Mouse (Mus musculus) liver, embryonic 18 days (tissue): ENCODE data around the gene Fbxl8. TPM values are rescaled to one million over a fixed set of nuclear protein-coding genes. Genes with fewer than 3 reads are reported as not detected.

Source experiments
- polyA plus RNA-seq: library from polyadenylated mRNA; depleted of rRNA; stranded (reverse); fragments of >200 nt; gene quantifications from 2 replicates; pipeline ENCODE4 v1.2.3, GENCODE M21; 2012; rRNA removed

Gene Fbxl8
- polyA plus RNA-seq = 1.6 and 1.8 TPM in 2 replicates

GRCm38 (mm10) chr8:105264024-105264982 lies at the start of gene Fbxl8, which contains the start of gene Tradd:
Gene Fbxl8, plus strand, starts transcription at chr8:105264648.
Gene Tradd, minus strand, starts transcription at chr8:105264609.

GRCm38 (mm10) chr8:105224413-105225271 lies 39.8 kb upstream of the Fbxl8 start, which contains the start of gene D230025D16Rik:
Gene D230025D16Rik, plus strand, starts transcription at chr8:105225145.

GRCm38 (mm10) chr8:105254966-105255350 lies 9.5 kb upstream of the Fbxl8 start, which contains the start of gene B3gnt9:
Gene B3gnt9, minus strand, starts transcription at chr8:105255153.

GRCm38 (mm10) chr8:105269461-105269947 lies 5.1 kb downstream of the Fbxl8 start, which contains the start of gene Hsf4:
Gene Hsf4, plus strand, starts transcription at chr8:105269801.

GRCm38 (mm10) chr8:105275840-105276239 lies 11.4 kb downstream of the Fbxl8 start, which contains the start of gene Nol3:
Gene Nol3, plus strand, starts transcription at chr8:105276140.

GRCm38 (mm10) chr8:105289805-105290460 lies 25.5 kb downstream of the Fbxl8 start, which contains the start of gene 4931428F04Rik:
Gene 4931428F04Rik, minus strand, starts transcription at chr8:105289864.

GRCm38 (mm10) chr8:105295895-105296573 lies 31.6 kb downstream of the Fbxl8 start, which contains the start of gene Exoc3l:
Gene Exoc3l, minus strand, starts transcription at chr8:105296101.

GRCm38 (mm10) chr8:105297511-105298192 lies 33.2 kb downstream of the Fbxl8 start, which contains the start of gene E2f4:
Gene E2f4, plus strand, starts transcription at chr8:105297663.

GRCm38 (mm10) chr8:105305211-105306145 lies 41.0 kb downstream of the Fbxl8 start, which contains the start of gene Elmo3:
Gene Elmo3, plus strand, starts transcription at chr8:105305601.

Other genes starting within 250 kb of the Fbxl8 start
- 30.4 and 58.8 TPM in 2 replicates for gene Ces3a, start 216.0 kb upstream of the Fbxl8 start, polyA plus RNA-seq
- gene Ces3b, start 180.9 kb upstream of the Fbxl8 start, polyA plus RNA-seq = 0.06 and 0.16 TPM in 2 replicates
- gene Ces4a, start 132.8 kb upstream of the Fbxl8 start, polyA plus RNA-seq = 0.14 and 0.16 TPM in 2 replicates
- 7.7 and 8.9 TPM in 2 replicates for gene Cbfb, start 94.0 kb upstream of the Fbxl8 start, polyA plus RNA-seq
- 24.2 and 26.1 TPM in 2 replicates for gene D230025D16Rik, start 39.5 kb upstream of the Fbxl8 start, polyA plus RNA-seq
- 2.0 TPM in 2 replicates for gene B3gnt9, start 9.5 kb upstream of the Fbxl8 start, polyA plus RNA-seq
- gene Tradd, start within 50 bp of the Fbxl8 start, polyA plus RNA-seq = 7.9 and 8.0 TPM in 2 replicates
- 0.08 and 0.17 TPM in 2 replicates for gene Hsf4, start 5.2 kb downstream of the Fbxl8 start, polyA plus RNA-seq
- 0.02 TPM in 2 replicates for gene Nol3, start 11.5 kb downstream of the Fbxl8 start, polyA plus RNA-seq
- 1.1 and 1.5 TPM in 2 replicates for gene 4931428F04Rik, start 25.2 kb downstream of the Fbxl8 start, polyA plus RNA-seq
- 7.6 and 9.2 TPM in 2 replicates for gene Exoc3l, start 31.5 kb downstream of the Fbxl8 start, polyA plus RNA-seq
- gene E2f4, start 33.0 kb downstream of the Fbxl8 start, polyA plus RNA-seq = 121 and 133 TPM in 2 replicates
- 10.1 and 10.5 TPM in 2 replicates for gene Elmo3, start 41.0 kb downstream of the Fbxl8 start, polyA plus RNA-seq
- gene Lrrc29, start 61.6 kb downstream of the Fbxl8 start, polyA plus RNA-seq = 6.1 and 8.6 TPM in 2 replicates
- 55.7 and 58.3 TPM in 2 replicates for gene Tmem208, start 61.7 kb downstream of the Fbxl8 start, polyA plus RNA-seq
- gene Fhod1, start 83.3 kb downstream of the Fbxl8 start, polyA plus RNA-seq = 4.5 and 5.2 TPM in 2 replicates
- gene Slc9a5, start 84.2 kb downstream of the Fbxl8 start, polyA plus RNA-seq = 0.91 and 1.0 TPM in 2 replicates
- 0.07 and 0.12 TPM in 2 replicates for gene Plekhg4, start 108.6 kb downstream of the Fbxl8 start, polyA plus RNA-seq
- 0.01 TPM in 2 replicates for gene Kctd19, start 148.9 kb downstream of the Fbxl8 start, polyA plus RNA-seq
- gene Lrrc36, start 148.9 kb downstream of the Fbxl8 start, polyA plus RNA-seq = 0.07 and 0.08 TPM in 2 replicates
- gene Tppp3, start 206.9 kb downstream of the Fbxl8 start, polyA plus RNA-seq = 1.7 and 2.6 TPM in 2 replicates
- 3.3 and 3.8 TPM in 2 replicates for gene Zdhhc1, start 232.3 kb downstream of the Fbxl8 start, polyA plus RNA-seq